Mouse (Mus musculus) forelimb bud, embryonic 11.5 days (tissue): Measurements from ENCODE around the gene Stt3a.

Experiments used
- DNase-seq: peaks from one replicate; pipeline ENCODE4 v3.0.0-alpha.2; 2012; ENCODE audit warnings: low read depth, low spot score

The Stt3a gene

DNA sequence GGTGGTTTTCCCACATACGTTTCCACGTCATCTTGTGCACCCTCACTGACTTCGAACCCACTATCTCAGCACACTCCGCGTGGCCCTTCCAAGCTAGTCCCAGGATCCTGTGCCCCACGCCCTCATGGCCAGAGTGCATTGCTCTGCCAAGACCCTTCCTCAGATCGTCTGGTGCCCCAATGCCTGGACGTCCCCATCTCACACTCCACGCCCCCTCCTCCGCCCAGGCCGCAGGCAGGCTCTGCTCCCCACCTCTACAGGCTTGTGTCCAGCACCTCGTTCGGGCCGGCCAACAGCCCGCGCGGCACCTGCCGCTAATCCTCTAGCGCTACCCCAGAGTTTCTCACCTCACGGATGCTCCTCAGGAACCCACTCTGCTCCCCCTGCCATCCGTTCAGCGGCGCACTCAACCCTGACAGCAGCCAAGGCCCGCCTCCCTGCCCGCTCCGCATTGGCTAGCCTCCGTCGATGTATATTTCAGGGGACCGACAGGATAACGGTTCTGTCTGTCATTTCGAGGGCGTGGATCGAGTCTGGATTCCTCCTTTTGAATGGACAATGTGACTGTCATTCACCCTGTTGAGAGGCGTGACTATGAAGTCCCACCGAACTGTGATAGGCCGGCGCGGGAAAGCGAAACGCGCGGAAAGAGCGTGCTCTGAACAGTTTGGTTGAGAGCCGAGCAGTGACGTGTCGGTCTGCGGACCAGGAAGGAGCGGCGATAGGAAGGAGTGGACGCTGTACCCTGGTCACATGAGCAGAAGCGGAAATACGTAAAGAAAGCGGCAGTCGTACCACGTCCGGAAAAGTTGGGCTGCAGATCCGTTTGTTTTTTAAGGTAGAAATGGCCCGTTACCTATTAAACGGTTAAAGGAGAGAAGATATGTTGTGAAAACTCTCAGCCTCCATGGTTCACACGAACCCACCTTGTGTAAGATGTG is at the start of gene Stt3a:
Gene Stt3a (minus strand): TSS at position 477 of the 941 bp plus-strand sequence.
- DNase-seq: peak; percentile 100

GRCm38 (mm10) chr9:36814486-36814885 is 47.0 kb upstream of the Stt3a start:
- no peak for DNase-seq

DNA sequence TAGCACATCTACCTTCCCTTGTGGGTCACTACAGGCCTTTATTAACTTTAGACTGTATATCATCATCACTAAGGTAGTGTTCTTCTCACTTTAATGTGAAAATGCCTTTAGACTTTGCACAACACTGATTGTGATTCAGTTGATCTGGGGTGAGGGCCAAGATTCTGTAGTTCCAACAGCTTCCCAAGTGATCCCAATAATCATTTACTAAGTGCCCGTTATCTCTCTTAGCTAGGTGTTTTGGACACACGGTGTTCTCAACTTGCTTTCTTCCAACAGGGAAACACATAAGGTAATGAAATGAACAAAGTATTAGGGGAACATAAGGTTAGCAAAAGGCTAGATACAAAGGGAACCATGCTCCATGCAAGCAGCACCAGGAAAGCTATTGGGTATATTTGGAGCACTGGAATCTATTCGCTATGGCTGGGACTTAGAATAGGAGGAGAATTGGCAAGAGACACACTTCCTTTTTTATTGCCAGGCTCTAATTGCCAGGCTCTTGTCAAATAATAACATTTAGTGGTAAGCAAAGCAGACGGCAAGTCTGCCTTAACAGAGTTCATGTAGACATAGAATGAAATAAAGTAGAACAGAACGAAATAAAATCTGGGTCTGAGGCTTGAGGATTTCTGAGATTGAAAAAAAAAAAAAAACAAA is 40.8 kb upstream of the Stt3a start:
- no peak for DNase-seq

- no peak for DNase-seq
Measured at GRCm38 (mm10) chr9:36805256-36805975, 37.9 kb upstream of the Stt3a start.

- no peak for DNase-seq
Measured at GRCm38 (mm10) chr9:36803926-36804325, 36.4 kb upstream of the Stt3a start.

GRCm38 (mm10) chr9:36803386-36803785 is 35.9 kb upstream of the Stt3a start:
- DNase-seq: no peak

- no peak for DNase-seq
Measured at GRCm38 (mm10) chr9:36802951-36803350, 35.5 kb upstream of the Stt3a start.

DNA sequence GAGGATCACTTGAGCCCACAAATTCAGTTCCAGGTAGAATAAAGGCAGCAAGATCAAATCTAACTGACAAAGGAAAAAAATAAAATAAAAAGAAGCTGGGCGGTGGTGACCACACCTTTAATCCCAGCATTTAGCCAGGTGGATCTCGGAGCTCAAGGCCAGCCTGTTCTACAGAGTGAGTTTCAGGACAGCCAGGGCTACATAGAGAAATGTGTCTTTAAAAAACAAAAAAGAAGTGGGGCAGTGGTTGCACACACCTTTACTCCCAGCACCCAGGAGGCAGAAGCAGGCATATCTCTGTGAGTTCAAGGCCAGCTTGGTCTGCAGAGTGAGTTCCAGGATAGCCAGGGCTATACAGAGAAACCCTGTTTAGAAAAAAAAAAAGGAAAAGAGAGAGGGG is 34.5 kb upstream of the Stt3a start:
- no peak for DNase-seq

GRCm38 (mm10) chr9:36796781-36797555 is 29.5 kb upstream of the Stt3a start, which contains the start of gene Ei24:
Gene Ei24 (minus strand): TSS chr9:36797393.
- peak; percentile 67 for DNase-seq

DNA sequence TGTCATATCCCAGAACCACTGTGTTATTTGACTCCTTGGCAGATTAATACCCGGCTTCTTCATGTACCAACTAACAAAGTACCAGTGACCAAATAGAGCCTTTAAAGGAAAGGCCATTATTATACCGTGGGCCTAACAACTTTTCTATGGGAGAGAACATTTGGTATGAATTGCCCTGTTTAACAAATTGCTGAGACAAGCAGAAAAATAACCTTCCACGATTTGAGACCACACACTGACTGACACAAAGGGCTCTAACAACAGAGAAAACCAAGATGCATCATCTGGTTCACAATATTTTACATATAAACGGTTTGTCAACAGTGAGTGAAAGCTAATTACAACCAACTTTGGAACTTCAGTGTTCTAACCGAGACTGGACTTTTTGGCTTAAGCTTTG is 28.7 kb upstream of the Stt3a start:
- no peak for DNase-seq

DNA sequence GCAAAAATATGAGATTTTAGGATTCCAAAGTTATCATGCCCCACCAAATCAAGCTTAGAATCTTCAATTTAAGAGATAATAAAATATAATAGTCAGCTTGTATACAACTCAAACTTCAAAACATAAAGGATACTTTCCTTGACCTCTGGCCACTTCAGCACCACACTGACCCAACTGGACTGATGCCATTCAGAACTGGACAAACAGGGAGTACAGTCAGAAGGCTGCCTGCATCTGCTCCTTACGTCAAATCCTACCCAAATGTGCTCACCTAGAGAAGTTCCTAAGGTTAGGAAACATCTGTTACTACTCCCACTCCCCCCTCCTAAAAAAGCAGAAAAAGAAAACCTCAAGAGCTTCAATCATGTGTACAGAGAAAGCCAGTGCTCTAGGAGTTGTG is 28.1 kb upstream of the Stt3a start:
- no peak for DNase-seq

- no peak for DNase-seq
Measured at GRCm38 (mm10) chr9:36794487-36794886, 27.0 kb upstream of the Stt3a start.

DNA sequence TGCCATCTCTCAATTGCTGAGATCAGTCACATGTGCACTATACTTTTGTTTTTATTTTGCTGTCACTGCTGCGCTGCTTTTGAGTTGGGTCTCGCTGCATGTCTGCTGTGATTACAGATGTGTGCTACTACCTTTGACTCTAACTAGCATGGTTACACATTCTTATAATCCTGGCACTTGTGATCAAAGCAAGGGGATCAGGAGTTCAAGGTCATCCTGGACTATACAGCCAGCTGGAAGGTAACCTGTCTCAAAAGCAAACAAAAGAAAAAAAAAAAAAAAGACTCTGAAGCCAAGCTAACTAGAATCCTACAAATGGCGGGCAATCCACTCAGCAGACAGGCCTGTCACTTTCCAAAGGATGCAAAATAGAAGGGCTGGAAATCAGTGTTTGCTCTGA is 24.7 kb upstream of the Stt3a start:
- DNase-seq: no peak

- no peak for DNase-seq
Measured at GRCm38 (mm10) chr9:36783921-36784320, 16.4 kb upstream of the Stt3a start.

GRCm38 (mm10) chr9:36769048-36769413 is 1.6 kb upstream of the Stt3a start:
- DNase-seq: no peak

DNA sequence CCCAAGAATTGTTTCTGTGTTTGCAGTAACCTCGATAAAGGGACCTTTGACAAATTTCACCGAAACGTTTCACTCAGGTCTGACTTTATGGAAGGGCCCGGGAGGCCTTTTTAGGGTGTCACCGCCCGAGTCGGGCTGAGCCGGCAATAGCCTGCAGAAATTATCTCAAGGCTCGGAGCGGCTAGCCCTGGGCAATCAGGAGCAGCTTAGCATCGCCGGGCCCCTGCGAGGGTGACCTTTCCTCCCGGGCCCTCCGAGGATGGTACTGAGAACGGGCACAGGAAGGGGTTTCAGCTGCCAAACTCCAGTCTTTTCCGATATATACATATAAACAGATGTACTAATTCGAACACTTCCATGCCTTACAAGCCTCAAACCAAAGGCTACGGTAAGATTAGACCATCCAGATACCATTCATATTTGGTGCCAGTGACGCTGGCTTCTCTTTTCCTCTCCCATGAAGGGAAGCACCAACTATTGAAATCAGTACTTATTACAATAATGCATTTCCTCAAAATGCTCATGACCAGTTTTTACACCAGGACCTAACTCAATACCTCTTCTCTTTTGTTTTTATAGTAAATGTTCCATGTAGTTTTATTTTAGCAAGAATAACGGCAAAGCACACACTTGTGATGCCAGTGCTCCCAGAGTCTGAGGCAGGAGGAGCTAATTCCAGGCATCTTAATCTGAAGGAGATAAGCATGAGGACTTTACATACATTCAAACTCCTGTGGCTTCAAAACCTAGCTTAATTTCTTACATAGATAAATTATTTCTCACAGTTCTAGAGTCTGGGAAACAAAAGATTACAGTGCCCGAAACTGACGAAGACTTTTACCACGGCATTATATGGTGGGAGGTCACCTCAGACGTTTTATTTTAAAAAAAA is 923 bp upstream of the Stt3a start:
- no peak for DNase-seq

- DNase-seq: no peak
Measured at GRCm38 (mm10) chr9:36764378-36764777, 3.1 kb downstream of the Stt3a start.

DNA sequence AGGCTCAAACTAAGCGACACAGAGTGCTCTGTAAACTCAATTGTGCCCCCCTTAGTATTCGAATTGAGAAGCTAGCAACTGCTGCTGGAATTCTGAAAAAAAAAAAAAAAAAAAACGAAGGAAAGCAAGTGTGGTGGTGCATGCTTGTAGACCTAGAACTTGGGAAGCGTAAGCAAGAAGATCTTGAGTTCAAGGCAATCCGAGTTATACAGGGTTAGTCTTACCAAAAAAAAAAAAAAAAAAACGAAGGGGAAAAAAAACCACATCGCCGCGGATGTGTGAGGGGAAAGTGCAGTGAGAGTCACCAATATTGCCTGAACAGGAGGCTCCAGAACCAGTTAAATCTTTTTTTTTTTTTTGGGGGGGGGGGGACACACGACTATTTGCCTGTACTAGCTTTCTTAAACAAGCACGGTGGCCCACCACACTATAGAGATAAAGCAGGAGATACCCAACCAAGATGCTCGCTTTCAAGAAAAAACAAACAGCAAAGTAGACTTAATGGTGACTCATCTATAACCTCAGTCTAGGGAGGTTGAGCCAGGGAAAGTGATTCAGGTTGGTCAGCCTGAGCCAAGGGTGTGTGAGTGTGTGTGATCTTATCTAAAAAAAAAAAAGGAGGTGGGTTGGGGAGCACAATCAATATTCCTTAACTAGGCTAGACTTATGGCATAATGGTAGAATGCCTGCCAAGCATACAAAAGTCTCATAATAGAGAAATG is 40.3 kb downstream of the Stt3a start, which contains the start of gene Chek1:
Gene Chek1 (minus strand): TSS at position 32 of the 722 bp plus-strand sequence.
- no peak for DNase-seq
